Mouse (Mus musculus) kidney, adult 2 months (tissue): ENCODE data around the gene Nxnl1.

Experiments used
- CTCF ChIP-seq: fragments of 200-500 bp; conservative IDR thresholded peaks from 2 replicates; pipeline ENCODE4 v1.5.1; 2011; ENCODE audit warnings: low read depth, mild to moderate bottlenecking, control low read depth, low read length, moderate library complexity, mixed read lengths; ENCODE audit not compliant: insufficient read depth, insufficient read length
- POLR2A ChIP-seq: fragments of 200-500 bp; IDR thresholded peaks from one replicate; pipeline ENCODE4 v1.6.1; 2011; ENCODE audit warnings: low read depth, low read length, control low read depth

DNA sequence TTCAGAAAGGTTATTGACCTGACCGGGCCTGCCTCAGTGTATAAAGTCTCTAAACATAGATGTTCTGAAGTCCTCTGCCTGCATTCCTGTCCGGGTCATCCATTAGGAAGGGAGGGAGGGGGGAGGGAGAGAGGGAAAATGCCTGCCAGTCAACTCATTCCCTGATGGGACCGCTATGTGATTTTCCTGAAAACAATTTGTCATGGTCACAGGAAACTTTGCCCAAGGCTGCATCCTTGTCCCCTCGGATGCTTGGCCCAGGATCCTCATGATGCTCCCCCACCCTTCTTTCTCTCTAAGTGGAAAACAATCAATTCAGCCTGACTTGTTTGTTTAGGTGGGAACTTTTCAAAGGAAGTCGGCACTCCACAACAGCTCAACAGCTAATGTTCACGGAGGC is 49.6 kb downstream of the Nxnl1 start:
- TF ChIP-seq CTCF (no peak), POLR2A (no peak)
